Mouse (Mus musculus) midbrain, embryonic 12.5 days (tissue): ENCODE data around the gene Senp3. TPM values are rescaled to one million over a fixed set of nuclear protein-coding genes. Genes with fewer than 3 reads are reported as not detected.

Experiments
- ATAC-seq: fragments of 200-750 bp; cut with Nextera tagmentation; 2 replicates; pipeline ENCODE4 v1.8.0; 2017; ENCODE audit warnings: low read depth, moderate TSS enrichment, moderate library complexity; ENCODE audit not compliant: low FRiP score
- H3K27ac ChIP-seq: fragments of 300-500 bp; sonication (generic); replicated peaks from 2 replicates; pipeline ENCODE4 v1.5.1; 2016; ENCODE audit warnings: mild to moderate bottlenecking
- H3K27me3 ChIP-seq: fragments of 300-500 bp; sonication (generic); 2 replicates; pipeline ENCODE4 v1.6.1; 2016; ENCODE audit warnings: mild to moderate bottlenecking
- H3K36me3 ChIP-seq: fragments of 300-500 bp; sonication (generic); 2 replicates; pipeline ENCODE4 v1.6.1; 2016
- H3K4me1 ChIP-seq: fragments of 300-500 bp; sonication (generic); 2 replicates; pipeline ENCODE4 v1.6.1; 2016
- H3K4me2 ChIP-seq: fragments of 300-500 bp; sonication (generic); replicated peaks from 2 replicates; pipeline ENCODE4 v1.6.1; 2016; ENCODE audit warnings: mild to moderate bottlenecking, moderate library complexity
- H3K4me3 ChIP-seq: fragments of 300-500 bp; sonication (generic); 2 replicates; pipeline ENCODE4 v1.5.1; 2016; ENCODE audit warnings: mild to moderate bottlenecking
- H3K9ac ChIP-seq: fragments of 300-500 bp; sonication (generic); replicated peaks from 2 replicates; pipeline ENCODE4 v1.6.1; 2016; ENCODE audit warnings: mild to moderate bottlenecking, moderate library complexity
- H3K9me3 ChIP-seq: fragments of 300-500 bp; sonication (generic); 2 replicates; pipeline ENCODE4 v1.6.1; 2016; ENCODE audit warnings: mild to moderate bottlenecking
- WGBS: fragments of 180-500 bp; shearing (Covaris S2); methylation state at CpG from one replicate; pipeline ENCODE4 v1.1.7; 2016; 5-methylcytosine and 5-hydroxymethylcytosine counted together
- polyA plus RNA-seq: library from polyadenylated mRNA; unstranded; fragments of >200 nt; fragmentation: Nextera tagmentation; extraction: Ambion mirVana; gene quantifications from 2 replicates; pipeline ENCODE4 v1.2.1, GENCODE M21; 2016

The Senp3 gene
- polyA plus RNA-seq, 1 experiment from 2014 or later = 108 TPM

DNA sequence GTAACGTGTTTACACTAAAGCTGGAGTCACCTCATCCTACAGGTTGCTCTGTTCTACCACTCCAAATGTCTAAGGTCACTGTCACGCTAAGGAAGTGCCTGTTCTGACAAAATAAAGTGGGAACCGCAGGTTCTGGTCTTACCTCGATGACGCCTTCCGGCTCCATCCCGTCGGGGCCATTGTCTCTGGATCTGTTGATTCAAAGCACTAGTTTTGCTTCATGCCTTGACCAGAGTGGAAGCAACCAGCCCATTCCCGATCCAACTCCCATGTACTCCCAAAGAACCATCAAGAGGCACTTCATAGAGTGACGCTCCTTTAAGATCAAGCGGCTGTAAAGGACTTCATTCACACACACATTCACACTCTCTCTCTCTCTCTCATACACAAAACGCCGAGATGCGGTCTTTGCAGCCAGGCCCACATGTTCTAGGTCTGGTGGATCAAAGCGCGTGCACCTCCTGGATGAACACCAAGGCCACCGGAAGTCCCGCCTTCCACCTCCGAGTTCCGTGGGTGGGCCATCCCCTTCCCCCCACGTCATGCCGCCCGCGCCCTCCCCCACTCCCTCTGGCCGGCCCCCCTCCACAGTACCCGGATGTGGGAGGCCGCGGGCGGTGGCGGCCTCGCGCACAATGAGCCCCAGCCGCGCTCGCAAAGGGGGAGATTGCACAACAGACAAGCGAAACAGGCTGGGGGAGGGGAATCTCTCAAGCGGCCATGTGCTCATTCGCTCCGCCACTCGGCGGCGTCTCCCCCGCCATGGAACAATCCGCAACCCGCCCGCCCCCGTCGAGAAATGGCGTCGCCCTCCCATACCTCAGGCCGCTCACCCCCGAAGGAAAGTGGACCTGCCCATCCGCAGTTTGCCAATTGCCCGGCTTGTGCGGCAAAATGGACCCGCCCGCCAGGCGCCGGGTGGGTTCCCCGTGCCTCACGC is 10.8 kb downstream of the Senp3 start:
- peak overlapping the region; percentile 100 for H3K4me3 ChIP-seq
- peak overlapping the region; percentile 83 for H3K4me2 ChIP-seq
- WGBS = 1% methylated on average over 60 of the region's 61 CpGs
- H3K27ac ChIP-seq = peak overlapping the region; percentile 97
- peak; percentile 63 for ATAC-seq
- peak overlapping the region; percentile 100 for H3K9ac ChIP-seq
- no peaks in the 10 kb centered on the region for H3K9me3 ChIP-seq
- no peaks in the 10 kb centered on the region for H3K27me3 ChIP-seq
- peaks cover 78% of the 10 kb centered on the region for H3K36me3 ChIP-seq
- H3K4me1 ChIP-seq = peaks cover 28% of the 10 kb centered on the region

- WGBS = 87% methylated on average over 3 of the region's 3 CpGs
- Histone ChIP-seq H3K4me3 (no peak overlapping the region), H3K36me3 (peaks cover 71% of the 10 kb centered on the region)
Observed at GRCm38 (mm10) chr11:69666665-69667005, 15.2 kb downstream of the Senp3 start.

GRCm38 (mm10) chr11:69665961-69666664 is 15.8 kb downstream of the Senp3 start, which contains the start of gene Cd68:
TSS of gene Cd68 (minus strand) at chr11:69666153.
- H3K4me2 ChIP-seq = no peak within 1 kb of the TSS
- no peak within 1 kb of the TSS for H3K9ac ChIP-seq
- WGBS = 36% methylated on average over 7 of the region's 7 CpGs

More at GRCm38 (mm10) chr11:69666665-69667005, 15.2 kb downstream of the Senp3 start:
- H3K9ac ChIP-seq = no peak overlapping the region
- no peak overlapping the region for H3K27ac ChIP-seq
- ATAC-seq = no peak
- no peaks in the 10 kb centered on the region for H3K9me3 ChIP-seq
- H3K4me1 ChIP-seq = peaks cover 24% of the 10 kb centered on the region
- H3K4me2 ChIP-seq = no peak overlapping the region
- no peaks in the 10 kb centered on the region for H3K27me3 ChIP-seq

DNA sequence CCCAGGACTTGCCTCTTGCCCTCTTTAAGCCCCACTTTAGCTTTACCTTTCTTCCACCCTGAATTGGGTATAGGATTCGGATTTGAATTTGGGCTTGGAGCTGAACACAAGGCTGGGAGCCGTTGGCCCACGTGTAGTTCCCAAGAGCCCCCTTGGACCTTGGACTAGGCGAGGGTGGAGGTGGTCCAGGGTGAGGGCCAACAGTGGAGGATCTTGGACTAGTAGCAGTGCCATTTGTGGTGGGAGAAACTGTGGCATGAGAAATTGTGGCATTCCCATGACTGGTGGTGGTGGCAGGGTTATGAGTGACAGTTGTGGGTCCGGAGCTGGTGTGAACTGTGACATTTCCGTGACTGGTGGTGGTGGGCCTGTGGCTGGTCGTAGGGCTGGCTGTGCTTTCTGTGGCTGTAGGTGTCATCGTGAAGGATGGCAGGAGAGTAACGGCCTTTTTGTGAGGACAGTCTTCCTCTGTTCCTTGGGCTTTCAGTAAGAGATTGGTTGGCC is 16.4 kb downstream of the Senp3 start:
- H3K4me1 ChIP-seq = peaks cover 27% of the 10 kb centered on the region
- H3K9me3 ChIP-seq = no peaks in the 10 kb centered on the region
- no peak overlapping the region for H3K9ac ChIP-seq
- H3K36me3 ChIP-seq = peaks cover 68% of the 10 kb centered on the region
- H3K27me3 ChIP-seq = no peaks in the 10 kb centered on the region
- H3K4me3 ChIP-seq = no peak overlapping the region
- H3K4me2 ChIP-seq = no peak overlapping the region
- no peak overlapping the region for H3K27ac ChIP-seq
- WGBS = 82% methylated on average over 9 of the region's 9 CpGs
- no peak for ATAC-seq

More at GRCm38 (mm10) chr11:69665961-69666664, 15.8 kb downstream of the Senp3 start, which contains the start of gene Cd68:
- no peak for ATAC-seq
- H3K4me3 ChIP-seq = no peak within 1 kb of the TSS
- peaks cover 29% of the 10 kb centered on the region for H3K4me1 ChIP-seq
- no peaks in the 10 kb centered on the region for H3K27me3 ChIP-seq
- no peak within 1 kb of the TSS for H3K27ac ChIP-seq
- no peaks in the 10 kb centered on the region for H3K9me3 ChIP-seq
- H3K36me3 ChIP-seq = peaks cover 71% of the 10 kb centered on the region

GRCm38 (mm10) chr11:69664841-69665240 is 17.0 kb downstream of the Senp3 start:
- 94% methylated on average over 7 of the region's 7 CpGs for WGBS
- peak overlapping the region; percentile 97; the same call in 1 of the 2 replicates for H3K27ac ChIP-seq
- H3K4me2 ChIP-seq = no peak overlapping the region
- peaks cover 66% of the 10 kb centered on the region for H3K36me3 ChIP-seq
- no peak overlapping the region for H3K9ac ChIP-seq
- H3K4me1 ChIP-seq = peaks cover 20% of the 10 kb centered on the region
- no peak for ATAC-seq
- H3K27me3 ChIP-seq = no peaks in the 10 kb centered on the region
- no peak overlapping the region for H3K4me3 ChIP-seq
- no peaks in the 10 kb centered on the region for H3K9me3 ChIP-seq

DNA sequence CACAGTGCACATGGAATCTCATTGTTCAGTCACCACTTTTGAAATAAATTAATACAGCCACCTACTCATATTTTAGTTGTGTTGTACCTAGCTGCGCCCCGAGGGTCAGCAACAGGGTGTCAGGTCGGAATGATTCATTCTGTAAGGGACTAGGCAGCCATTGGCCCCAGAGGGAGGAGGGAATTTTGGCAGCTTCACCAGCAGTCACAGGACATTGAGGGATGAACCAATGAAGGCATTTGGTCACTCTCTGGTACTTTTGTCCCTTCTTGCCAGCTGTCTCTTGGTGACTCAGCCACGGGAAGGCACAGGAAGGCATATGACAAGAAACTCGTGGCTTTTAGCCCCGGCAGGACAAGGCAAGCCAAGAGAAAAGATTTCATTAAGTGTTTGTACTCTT is 18.1 kb downstream of the Senp3 start:
- Histone ChIP-seq H3K9me3 (no peaks in the 10 kb centered on the region), H3K4me1 (peaks cover 12% of the 10 kb centered on the region), H3K27ac (peak overlapping the region; percentile 97), H3K36me3 (peaks cover 62% of the 10 kb centered on the region), H3K4me2 (no peak overlapping the region), H3K9ac (no peak overlapping the region), H3K27me3 (no peaks in the 10 kb centered on the region), H3K4me3 (no peak overlapping the region)
- 92% methylated on average over 6 of the region's 6 CpGs for WGBS
- ATAC-seq = no peak

DNA sequence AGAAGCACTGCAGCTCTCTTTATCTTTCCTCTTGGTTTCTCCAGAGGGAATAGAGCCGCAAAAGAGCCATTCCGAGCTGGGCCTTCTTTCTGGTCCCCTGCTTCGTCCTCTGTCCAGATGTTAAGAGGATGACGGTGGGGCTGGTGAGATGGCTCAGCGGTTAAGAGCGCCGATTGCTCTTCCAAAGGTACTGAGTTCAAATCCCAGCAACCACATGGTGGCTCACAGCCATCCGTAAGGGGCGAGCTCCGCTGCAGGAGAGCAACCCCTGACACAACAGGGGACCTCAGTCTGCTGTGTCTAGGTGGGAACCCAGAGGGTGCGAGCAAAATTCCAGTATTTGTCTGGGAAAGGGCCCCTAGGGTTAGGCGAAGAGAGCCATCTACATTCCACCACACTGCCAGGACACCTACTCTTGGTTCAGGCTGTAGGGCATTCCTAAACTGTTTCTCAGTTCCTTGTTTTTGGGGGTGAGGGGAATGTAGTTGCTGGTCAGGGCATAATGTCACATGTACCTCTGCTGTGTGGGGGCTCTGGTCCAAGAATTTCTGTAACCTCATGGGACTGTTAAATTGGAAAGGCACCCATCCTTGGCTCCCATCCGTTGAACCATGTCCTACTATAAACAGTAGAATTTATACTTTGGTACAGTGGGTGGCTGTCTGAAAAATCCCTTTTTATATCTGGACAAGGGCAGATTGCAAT is 18.8 kb downstream of the Senp3 start:
- Histone ChIP-seq H3K27me3 (no peaks in the 10 kb centered on the region), H3K9ac (peak overlapping the region; percentile 37), H3K4me3 (peak overlapping the region; percentile 57), H3K36me3 (peaks cover 62% of the 10 kb centered on the region), H3K27ac (peak overlapping the region; percentile 97), H3K4me1 (peaks cover 12% of the 10 kb centered on the region), H3K4me2 (peak overlapping the region; percentile 61), H3K9me3 (no peaks in the 10 kb centered on the region)
- ATAC-seq = peak; percentile 44
- WGBS = 72% methylated on average over 13 of the region's 13 CpGs

GRCm38 (mm10) chr11:69662213-69662966 is 19.5 kb downstream of the Senp3 start, which contains the start of gene Mpdu1:
TSS of gene Mpdu1 (minus strand) at chr11:69662642.
- peak within 1 kb of the TSS; percentile 97 for H3K27ac ChIP-seq
- WGBS = under 1% methylated on average over 48 of the region's 48 CpGs
- peak within 1 kb of the TSS; percentile 61 for H3K4me2 ChIP-seq
- peak; percentile 95 for ATAC-seq
- no peaks in the 10 kb centered on the region for H3K27me3 ChIP-seq
- peak within 1 kb of the TSS; percentile 63 for H3K9ac ChIP-seq
- H3K4me3 ChIP-seq = peak within 1 kb of the TSS; percentile 57
- H3K4me1 ChIP-seq = peaks cover 12% of the 10 kb centered on the region
- no peaks in the 10 kb centered on the region for H3K9me3 ChIP-seq
- H3K36me3 ChIP-seq = peaks cover 62% of the 10 kb centered on the region

DNA sequence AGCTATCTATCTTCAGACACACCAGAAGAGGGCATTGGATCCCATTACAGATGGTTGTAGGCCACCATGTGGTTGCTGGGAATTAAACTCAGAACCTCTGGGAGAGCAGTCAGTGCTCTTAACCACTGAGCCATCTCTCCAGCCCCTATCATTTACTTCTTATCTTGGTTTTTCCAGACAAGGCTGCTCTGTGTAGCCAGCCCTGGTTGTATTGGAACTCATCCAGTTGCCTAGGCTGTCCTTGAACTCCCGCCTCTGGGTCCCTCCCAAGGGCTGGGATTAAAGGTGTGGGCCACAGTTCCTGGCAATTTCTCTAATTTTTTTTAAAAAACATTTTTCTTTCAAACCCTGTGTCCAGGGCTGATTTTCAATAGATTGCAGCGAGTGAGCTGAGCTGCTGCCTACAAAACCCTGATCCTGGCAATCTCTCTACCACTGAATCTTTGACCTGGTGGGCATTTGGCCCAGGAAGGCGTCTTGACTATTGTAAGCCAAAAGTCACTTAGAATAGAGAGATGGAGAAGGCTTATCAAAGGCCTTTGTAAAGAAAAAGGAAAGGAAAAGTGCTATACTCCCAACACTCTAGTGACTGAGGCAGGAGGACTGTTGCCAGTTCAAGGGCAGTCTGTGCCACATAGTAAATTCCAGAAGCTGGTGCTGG is 20.5 kb downstream of the Senp3 start:
- no peak for ATAC-seq
- Histone ChIP-seq H3K27me3 (no peaks in the 10 kb centered on the region), H3K4me3 (peak overlapping the region; percentile 57), H3K4me1 (peaks cover 12% of the 10 kb centered on the region), H3K27ac (peak overlapping the region; percentile 97; the same call in 1 of the 2 replicates), H3K36me3 (peaks cover 64% of the 10 kb centered on the region), H3K4me2 (peak overlapping the region; percentile 61), H3K9me3 (no peaks in the 10 kb centered on the region), H3K9ac (peak overlapping the region; percentile 63)
- 84% methylated on average over 3 of the region's 3 CpGs for WGBS

DNA sequence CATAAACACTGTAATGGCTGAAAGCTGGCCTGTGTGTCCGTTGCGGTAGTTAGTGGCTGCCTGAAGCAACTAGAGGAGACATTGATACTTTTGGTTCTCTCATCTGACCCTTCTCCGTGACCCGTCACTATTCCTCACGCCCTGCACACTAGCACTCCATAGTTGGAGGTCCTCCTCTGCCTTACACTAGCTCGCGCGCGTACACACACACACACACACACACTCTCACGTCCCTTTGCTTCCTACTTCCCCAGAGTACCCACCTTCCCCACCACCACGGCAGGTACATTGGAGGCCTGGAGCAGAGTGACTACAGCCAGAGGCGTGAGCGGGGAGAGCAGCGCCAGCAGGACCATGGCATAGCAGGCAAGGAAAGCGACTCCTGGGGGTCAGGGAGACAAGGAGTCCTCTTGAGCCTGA is 24.4 kb downstream of the Senp3 start:
- H3K36me3 ChIP-seq = peaks cover 56% of the 10 kb centered on the region
- no peak for ATAC-seq

More for the DNA sequence above, 24.4 kb downstream of the Senp3 start:
- H3K4me1 ChIP-seq = peaks cover 16% of the 10 kb centered on the region
- H3K9ac ChIP-seq = no peak overlapping the region
- no peak overlapping the region for H3K4me2 ChIP-seq
- 87% methylated on average over 15 of the region's 15 CpGs for whole genome bisulfite sequencing
- no peaks in the 10 kb centered on the region for H3K9me3 ChIP-seq
- no peak overlapping the region for H3K27ac ChIP-seq
- no peaks in the 10 kb centered on the region for H3K27me3 ChIP-seq
- H3K4me3 ChIP-seq = 0 out of 2 replicates have a peak overlapping the region, but pooled peaks have one; percentile 0
